Mouse (Mus musculus) layer of hippocampus, adult 9-11 months (tissue): ENCODE data around the gene Rgs13.

Experiments
- DNase-seq: peaks from one replicate; pipeline ENCODE4 v3.0.0; 2022

Gene Rgs13

GRCm38 (mm10) chr1:144177166-144177565 lies at the start of gene Rgs13:
Rgs13 (minus strand) TSS chr1:144177372.
- peak; percentile 44 for DNase-seq

- DNase-seq, result no peak
Measured at GRCm38 (mm10) chr1:144215230-144215629, 38.1 kb upstream of the Rgs13 start.

GRCm38 (mm10) chr1:144210912-144211311 lies 33.7 kb upstream of the Rgs13 start:
- DNase-seq, result no peak

- DNase-seq, result no peak
Measured at GRCm38 (mm10) chr1:144206281-144207061, 29.3 kb upstream of the Rgs13 start.

GRCm38 (mm10) chr1:144204766-144205165 lies 27.6 kb upstream of the Rgs13 start:
- DNase-seq, result no peak

GRCm38 (mm10) chr1:144202939-144203338 lies 25.8 kb upstream of the Rgs13 start:
- DNase-seq, result no peak

- no peak for DNase-seq
Measured at GRCm38 (mm10) chr1:144200496-144200895, 23.3 kb upstream of the Rgs13 start.

- DNase-seq, result no peak
Measured at GRCm38 (mm10) chr1:144199538-144199937, 22.4 kb upstream of the Rgs13 start.

- DNase-seq, result no peak
Measured at GRCm38 (mm10) chr1:144197684-144198083, 20.5 kb upstream of the Rgs13 start.

- no peak for DNase-seq
Measured at GRCm38 (mm10) chr1:144186655-144187396, 9.7 kb upstream of the Rgs13 start.

GRCm38 (mm10) chr1:144184955-144185715 lies 8.0 kb upstream of the Rgs13 start:
- DNase-seq, result no peak

GRCm38 (mm10) chr1:144183622-144184021 lies 6.5 kb upstream of the Rgs13 start:
- no peak for DNase-seq

GRCm38 (mm10) chr1:144179559-144179958 lies 2.4 kb upstream of the Rgs13 start:
- DNase-seq, result no peak

GRCm38 (mm10) chr1:144178281-144178957 lies 1.2 kb upstream of the Rgs13 start:
- no peak for DNase-seq

- DNase-seq, result no peak
Measured at GRCm38 (mm10) chr1:144177620-144178019, 448 bp upstream of the Rgs13 start.

GRCm38 (mm10) chr1:144174760-144175159 lies 2.4 kb downstream of the Rgs13 start:
- no peak for DNase-seq

GRCm38 (mm10) chr1:144173568-144174036 lies 3.6 kb downstream of the Rgs13 start:
- DNase-seq, result no peak

- no peak for DNase-seq
Measured at GRCm38 (mm10) chr1:144168921-144169320, 8.3 kb downstream of the Rgs13 start.

- peak; percentile 23 for DNase-seq
Measured at GRCm38 (mm10) chr1:144167761-144168160, 9.4 kb downstream of the Rgs13 start.

- no peak for DNase-seq
Measured at GRCm38 (mm10) chr1:144166897-144167296, 10.3 kb downstream of the Rgs13 start.

GRCm38 (mm10) chr1:144166275-144166674 lies 10.9 kb downstream of the Rgs13 start:
- DNase-seq, result no peak

GRCm38 (mm10) chr1:144152526-144152925 lies 24.6 kb downstream of the Rgs13 start:
- no peak for DNase-seq

GRCm38 (mm10) chr1:144152184-144152525 lies 25.0 kb downstream of the Rgs13 start:
- no peak for DNase-seq
